Mouse (Mus musculus) E14TG2a.4 (cell line): ENCODE measurements around the gene Osgep.

Experiments
- CTCF ChIP-seq: conservative IDR thresholded peaks from 2 replicates; pipeline ENCODE4 v1.5.1; 2014; ENCODE audit warnings: low read length
- NANOG ChIP-seq: IDR thresholded peaks from 2 replicates; pipeline ENCODE4 v1.6.1; 2014; ENCODE audit warnings: borderline replicate concordance, low read length, mixed read lengths
- POU5F1 ChIP-seq: IDR thresholded peaks from 2 replicates; pipeline ENCODE4 v1.6.1; 2014; ENCODE audit warnings: low read length, borderline replicate concordance

GRCm38 (mm10) chr14:50892091-50892490, 32.6 kb downstream of the Osgep start:
- TF ChIP-seq CTCF (no peak), NANOG (no peak), POU5F1 (no peak)
